In the genomic region with DNA sequence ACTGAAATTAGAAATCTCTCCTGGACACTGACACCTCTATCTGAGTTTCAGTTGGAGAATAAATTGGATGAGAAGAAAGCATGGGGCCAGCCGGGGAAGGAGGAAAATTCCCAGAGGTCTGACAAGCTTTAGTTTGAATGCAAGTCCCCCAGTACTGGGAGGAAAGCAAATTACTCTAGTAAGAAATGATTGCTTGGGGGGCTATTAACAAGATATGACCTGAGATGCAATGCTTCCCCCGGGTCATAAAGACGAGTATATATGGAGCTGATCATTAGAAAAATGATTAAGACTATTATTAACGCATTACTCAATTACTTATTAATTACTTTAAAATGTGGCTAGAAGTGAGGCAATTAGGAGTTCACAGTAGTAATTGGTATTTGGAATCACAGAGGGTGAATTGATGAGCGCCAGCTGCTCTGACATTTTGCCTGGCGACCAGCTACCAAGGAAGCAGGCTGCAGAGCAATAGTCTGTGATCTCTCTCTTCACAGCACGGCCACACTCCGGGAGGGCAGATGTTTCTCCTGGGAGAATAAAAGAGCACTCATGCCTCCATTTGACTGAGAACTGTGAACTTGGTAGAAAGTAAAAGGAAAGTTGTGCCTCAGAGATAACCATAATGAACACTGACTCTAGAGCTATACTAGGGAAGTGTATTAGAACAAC, we compare ENCODE assay signal across 15 mouse cellular contexts. TPM values are rescaled to one million over a fixed set of nuclear protein-coding genes. Genes with fewer than 3 reads are reported as not detected.
DNase-seq lines count a peak whose midpoint lies in the region; ATAC-seq and TF ChIP-seq lines count a peak whose summit lies in the region.
"Had no signal": no experiment of that assay in that cellular context is flagged by ENCODE, and none has a peak within 500 bp of the region (broad histone marks: within the 10 kb centered on the region; RNA-seq: fewer than 3 reads in every experiment).

No protein-coding gene starts in this region.

- no peak for TF ChIP-seq EP300 in ES-Bruce4 (IDR thresholded peaks at IDR 0.05; ENCODE audit: insufficient read depth, low read depth, low read length)
- TF ChIP-seq EP300 in liver, postnatal 0 days (IDR thresholded peaks at IDR 0.05; ENCODE audit: low read depth): no peak

- H3K27ac ChIP-seq in hindbrain, embryonic 13.5 days: peak overlapping the region; percentile 40; the same call in 1 of the 2 replicates
- no peak overlapping the region for H3K27ac ChIP-seq in hindbrain, embryonic 10.5 days
- H3K27ac ChIP-seq in ES-Bruce4 (ENCODE audit: insufficient read depth, low read length): peak overlapping the region; percentile 86
- no peak overlapping the region for H3K27ac ChIP-seq in liver, postnatal 0 days (ENCODE audit: low read depth)
- H3K27ac ChIP-seq: embryonic facial prominence, embryonic 15.5 days; liver, embryonic 15.5 days; midbrain, embryonic 10.5 days had no signal

- 44% methylated on average over 8 of the region's 8 CpGs for WGBS in hindbrain, embryonic 13.5 days
- 65% methylated on average over 8 of the region's 8 CpGs for WGBS in hindbrain, embryonic 10.5 days
- WGBS in liver, postnatal 0 days (ENCODE audit: insufficient replicate concordance): 61% methylated on average over 8 of the region's 8 CpGs

- no peak overlapping the region for H3K4me3 ChIP-seq in hindbrain, embryonic 13.5 days
- no peak overlapping the region for H3K4me3 ChIP-seq in hindbrain, embryonic 10.5 days
- no peak overlapping the region for H3K4me3 ChIP-seq in ES-Bruce4 (ENCODE audit: low read depth, low read length)
- no peak overlapping the region for H3K4me3 ChIP-seq in liver, postnatal 0 days (ENCODE audit: low read depth, low read length)
- H3K4me3 ChIP-seq: embryonic facial prominence, embryonic 15.5 days; liver, embryonic 15.5 days; midbrain, embryonic 10.5 days had no signal

- TF ChIP-seq CTCF in ES-Bruce4 (IDR thresholded peaks at IDR 0.05; ENCODE audit: low read depth, low read length): no peak
- TF ChIP-seq CTCF in brain, embryonic 14.5 days (IDR thresholded peaks at IDR 0.05; ENCODE audit: borderline replicate concordance, extremely low read depth, insufficient read depth, insufficient read length): no peak
- no peak for TF ChIP-seq CTCF in liver, postnatal 0 days (IDR thresholded peaks at IDR 0.05; ENCODE audit: low read depth)

- no peak overlapping the region for H3K4me2 ChIP-seq in hindbrain, embryonic 13.5 days
- no peak overlapping the region for H3K4me2 ChIP-seq in liver, postnatal 0 days (ENCODE audit: low read depth, low read length)
- H3K4me2 ChIP-seq: embryonic facial prominence, embryonic 15.5 days; liver, embryonic 15.5 days had no signal

- H3K27me3 ChIP-seq in hindbrain, embryonic 13.5 days: no peaks in the 10 kb centered on the region
- H3K27me3 ChIP-seq in hindbrain, embryonic 10.5 days (ENCODE audit: insufficient read depth, poor library complexity, severe bottlenecking): no peaks in the 10 kb centered on the region
- no peaks in the 10 kb centered on the region for H3K27me3 ChIP-seq in ES-Bruce4 (ENCODE audit: control insufficient read depth, insufficient read depth, low read length, poor library complexity, severe bottlenecking)
- no peaks in the 10 kb centered on the region for H3K27me3 ChIP-seq in liver, postnatal 0 days (ENCODE audit: insufficient read depth, low read length)
- H3K27me3 ChIP-seq: embryonic facial prominence, embryonic 15.5 days; liver, embryonic 15.5 days had no signal

- no peak for DNase-seq in hindbrain, embryonic 10.5 days (ENCODE audit: low spot score)
- DNase-seq in brain, embryonic 14.5 days (ENCODE audit: low read depth): peak; percentile 76
- peak; percentile 3 for DNase-seq in lung, postnatal 25 days (ENCODE audit: low spot score)
- DNase-seq in adipocyte (ENCODE audit: low spot score): no peak
- DNase-seq in liver, postnatal 0 days: no peak
- DNase-seq in ovary, postnatal 36 days (ENCODE audit: low spot score): no peak
- DNase-seq: B cell, adult 2 months; heart, postnatal 4 days; right cerebral cortex, postnatal 14 days; thymus, adult 18-20 months had no signal

- H3K9me3 ChIP-seq in hindbrain, embryonic 13.5 days: no peaks in the 10 kb centered on the region
- no peaks in the 10 kb centered on the region for H3K9me3 ChIP-seq in hindbrain, embryonic 10.5 days
- H3K9me3 ChIP-seq in ES-Bruce4 (replicated peaks; ENCODE audit: control insufficient read depth, insufficient read depth, low read length, poor library complexity, severe bottlenecking): peaks cover 25% of the 10 kb centered on the region
- peaks cover 2% of the 10 kb centered on the region; the same call in 1 of the 2 replicates for H3K9me3 ChIP-seq in liver, postnatal 0 days (ENCODE audit: low read length)
- H3K9me3 ChIP-seq: embryonic facial prominence, embryonic 15.5 days; liver, embryonic 15.5 days; midbrain, embryonic 10.5 days had no signal

- ATAC-seq in hindbrain, embryonic 13.5 days (ENCODE audit: low FRiP score): peak; percentile 75
- no peak for ATAC-seq in liver, postnatal 0 days

- TF ChIP-seq POLR2A in ES-Bruce4 (IDR thresholded peaks at IDR 0.05; ENCODE audit: insufficient read depth, low read length): no peak
- no peak for TF ChIP-seq POLR2A in brain, embryonic 14.5 days (IDR thresholded peaks at IDR 0.05; ENCODE audit: borderline replicate concordance, extremely low read depth, insufficient read depth, insufficient read length, poor library complexity, severe bottlenecking)

- H3K4me1 ChIP-seq in hindbrain, embryonic 13.5 days (replicated peaks): peaks cover 6% of the 10 kb centered on the region
- H3K4me1 ChIP-seq in hindbrain, embryonic 10.5 days (replicated peaks): no peaks in the 10 kb centered on the region
- H3K4me1 ChIP-seq in ES-Bruce4 (ENCODE audit: control insufficient read depth, insufficient read depth, low read length): peaks cover 1% of the 10 kb centered on the region
- no peaks in the 10 kb centered on the region for H3K4me1 ChIP-seq in liver, postnatal 0 days (ENCODE audit: insufficient read depth)
- H3K4me1 ChIP-seq: embryonic facial prominence, embryonic 15.5 days; liver, embryonic 15.5 days; midbrain, embryonic 10.5 days had no signal

- no peaks in the 10 kb centered on the region for H3K36me3 ChIP-seq in hindbrain, embryonic 13.5 days
- H3K36me3 ChIP-seq in hindbrain, embryonic 10.5 days: no peaks in the 10 kb centered on the region
- peaks cover 4% of the 10 kb centered on the region for H3K36me3 ChIP-seq in ES-Bruce4 (ENCODE audit: control insufficient read depth, insufficient read depth, low read length, poor library complexity, severe bottlenecking)
- no peaks in the 10 kb centered on the region for H3K36me3 ChIP-seq in liver, postnatal 0 days (replicated peaks; ENCODE audit: insufficient read depth, low read length)
- H3K36me3 ChIP-seq: embryonic facial prominence, embryonic 15.5 days; liver, embryonic 15.5 days; midbrain, embryonic 10.5 days had no signal

- no peak overlapping the region for H3K9ac ChIP-seq in hindbrain, embryonic 13.5 days
- no peak overlapping the region for H3K9ac ChIP-seq in ES-Bruce4 (ENCODE audit: low read depth, poor library complexity, severe bottlenecking)
- H3K9ac ChIP-seq in liver, postnatal 0 days (replicated peaks): no peak overlapping the region
- H3K9ac ChIP-seq: embryonic facial prominence, embryonic 15.5 days; liver, embryonic 15.5 days had no signal

RNA-seq across cellular contexts. Expression of gene Syt9, which starts 28.9 kb away (rescaled TPM):
- 6.1 TPM in 2 replicates for polyA plus RNA-seq in hindbrain, embryonic 13.5 days (2015; fragmentation: Nextera tagmentation; extraction: Ambion mirVana)
- 3.6 and 3.7 TPM in 2 replicates for polyA plus RNA-seq in hindbrain, embryonic 10.5 days (2016; fragmentation: Nextera tagmentation; extraction: Ambion mirVana)
- 20.6 and 22.3 TPM in 2 replicates for polyA plus RNA-seq in ES-Bruce4 (2011; ENCODE audit: insufficient read depth, insufficient read length, low read depth, missing spikeins)
- 9.1 and 12.3 TPM in 2 replicates for polyA plus RNA-seq in brain, embryonic 14.5 days (2012; rRNA removed)
- polyA plus RNA-seq in liver, postnatal 0 days (2015; fragmentation: Nextera tagmentation; extraction: Ambion mirVana): 0.13 and 0.23 TPM in 2 replicates

Comparison
In these comparisons a context has a peak if more than half of its experiments do, and no peak if none do; other contexts are left out.
1. H3K27ac ChIP-seq: peak in hindbrain, embryonic 13.5 days (single experiment) and ES-Bruce4 (single experiment); none in hindbrain, embryonic 10.5 days (single experiment) and liver, postnatal 0 days (single experiment).
2. DNase-seq: peak in brain, embryonic 14.5 days (single experiment) and lung, postnatal 25 days (single experiment); none in hindbrain, embryonic 10.5 days (single experiment), adipocyte (single experiment), liver, postnatal 0 days (single experiment) and ovary, postnatal 36 days (single experiment).